Mouse (Mus musculus): Measurements from ENCODE around the gene Rnf5.

Rnf5 gene

DNA sequence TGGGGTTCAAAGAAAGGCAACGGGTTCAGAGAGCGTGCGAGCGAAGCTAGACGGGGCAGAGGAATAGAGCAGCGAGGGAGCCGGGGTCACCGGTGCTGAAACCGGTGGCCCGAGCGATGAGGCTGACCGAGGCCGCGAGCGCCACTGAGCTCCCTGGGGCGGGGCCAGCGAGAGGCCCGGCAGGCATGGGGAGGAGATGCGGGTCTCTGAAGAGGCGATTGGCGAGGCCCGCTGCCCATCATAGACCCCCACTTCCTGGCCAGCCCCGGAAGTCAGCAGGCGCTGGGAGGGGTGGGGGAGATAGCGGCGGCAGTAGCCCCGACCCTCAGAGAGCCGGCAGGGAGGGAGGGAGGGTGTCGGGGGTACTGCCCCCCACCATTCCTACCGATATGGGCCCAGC is 2.1 kb upstream of the Rnf5 start:
- DNase-seq (ENCODE audit: low spot score in 2 of 2), result peak; percentile 95 to 98

- peak in 1 of 2 experiments; percentile 41 for DNase-seq (ENCODE audit: low spot score in 2 of 2)
Measured at GRCm38 (mm10) chr17:34604511-34605237, 1.2 kb upstream of the Rnf5 start.

- peak; percentile 90 to 97 for DNase-seq (ENCODE audit: low spot score in 2 of 2)
Measured at GRCm38 (mm10) chr17:34604061-34604508, 595 bp upstream of the Rnf5 start, which contains the start of gene Agpat1. Gene Agpat1 (plus strand): TSS chr17:34604262.

GRCm38 (mm10) chr17:34601796-34602195 is 1.7 kb downstream of the Rnf5 start:
- no peak for DNase-seq (ENCODE audit: low spot score in 2 of 2)

DNA sequence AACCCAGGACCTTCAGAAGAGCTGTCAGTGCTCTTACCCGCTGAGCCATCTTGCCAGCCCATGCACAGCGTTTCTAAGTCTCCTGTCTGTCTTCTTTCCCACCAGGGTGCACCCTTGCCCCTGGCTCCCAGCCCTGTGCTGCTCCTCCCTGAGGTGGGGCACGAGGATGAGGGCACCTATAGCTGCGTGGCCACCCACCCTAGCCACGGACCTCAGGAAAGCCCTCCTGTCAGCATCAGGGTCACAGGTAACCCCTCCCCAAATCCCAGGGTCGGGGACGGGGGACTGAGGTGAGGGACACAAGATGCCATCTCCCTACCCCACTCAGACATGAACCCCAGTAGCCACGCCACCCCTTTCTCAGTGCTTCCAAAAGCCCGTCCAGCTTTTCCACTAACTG is 3.6 kb downstream of the Rnf5 start:
- DNase-seq (ENCODE audit: low spot score in 2 of 2), result no peak

GRCm38 (mm10) chr17:34597566-34598095 is 5.9 kb downstream of the Rnf5 start, which contains the start of gene Ager:
Gene Ager (plus strand): TSS chr17:34597862.
- no peak for DNase-seq (ENCODE audit: low spot score in 2 of 2)

DNA sequence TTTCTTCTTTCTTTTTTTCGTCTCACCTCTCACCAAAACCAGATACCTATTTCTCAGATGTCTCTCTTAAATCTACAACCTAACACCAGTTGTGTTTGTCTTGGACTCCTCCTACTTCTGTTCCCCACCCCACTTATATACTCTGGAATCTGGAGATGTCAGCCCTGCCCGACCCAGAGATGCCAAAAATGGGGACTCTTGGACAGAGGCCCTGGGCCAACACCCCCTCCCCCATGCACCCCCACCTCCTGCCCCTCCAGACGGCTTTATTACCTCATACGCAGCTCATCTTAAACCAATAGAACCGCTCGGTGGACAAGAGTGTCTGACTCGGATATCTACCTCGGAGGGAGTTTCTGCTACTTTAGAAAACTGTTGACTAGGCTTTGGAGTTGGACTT is 7.4 kb downstream of the Rnf5 start:
- no peak for DNase-seq (ENCODE audit: low spot score in 2 of 2)

DNA sequence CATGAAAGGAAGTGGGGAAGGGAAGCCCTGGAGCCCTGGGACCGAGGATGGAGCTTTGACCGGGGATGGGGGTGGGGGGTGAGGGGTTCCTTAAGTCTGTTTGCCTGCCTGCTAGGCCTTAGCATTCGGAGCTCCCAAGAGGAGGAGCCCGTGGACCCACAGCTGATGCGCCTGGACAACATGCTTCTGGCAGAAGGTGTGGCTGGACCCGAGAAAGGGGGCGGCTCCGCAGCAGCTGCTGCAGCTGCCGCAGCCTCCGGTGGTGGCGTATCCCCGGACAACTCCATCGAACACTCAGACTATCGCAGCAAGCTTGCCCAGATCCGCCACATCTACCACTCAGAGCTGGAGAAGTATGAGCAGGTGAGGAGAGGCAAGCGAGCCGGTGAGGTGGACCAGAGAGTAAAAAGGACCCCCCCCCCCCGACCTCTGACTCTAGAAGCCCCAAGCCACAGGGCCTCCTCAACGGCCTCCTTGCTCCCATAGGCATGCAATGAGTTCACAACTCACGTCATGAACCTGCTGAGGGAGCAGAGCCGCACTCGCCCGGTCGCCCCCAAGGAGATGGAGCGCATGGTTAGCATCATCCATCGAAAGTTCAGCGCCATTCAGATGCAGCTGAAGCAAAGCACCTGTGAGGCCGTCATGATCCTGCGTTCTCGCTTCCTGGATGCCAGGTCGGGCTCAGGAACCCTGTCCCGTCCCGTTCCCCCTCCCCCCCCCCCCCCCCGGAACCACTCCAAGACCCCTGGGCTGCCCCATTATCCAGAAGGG is 9.6 kb downstream of the Rnf5 start:
- no peak for DNase-seq (ENCODE audit: low spot score in 2 of 2)

DNA sequence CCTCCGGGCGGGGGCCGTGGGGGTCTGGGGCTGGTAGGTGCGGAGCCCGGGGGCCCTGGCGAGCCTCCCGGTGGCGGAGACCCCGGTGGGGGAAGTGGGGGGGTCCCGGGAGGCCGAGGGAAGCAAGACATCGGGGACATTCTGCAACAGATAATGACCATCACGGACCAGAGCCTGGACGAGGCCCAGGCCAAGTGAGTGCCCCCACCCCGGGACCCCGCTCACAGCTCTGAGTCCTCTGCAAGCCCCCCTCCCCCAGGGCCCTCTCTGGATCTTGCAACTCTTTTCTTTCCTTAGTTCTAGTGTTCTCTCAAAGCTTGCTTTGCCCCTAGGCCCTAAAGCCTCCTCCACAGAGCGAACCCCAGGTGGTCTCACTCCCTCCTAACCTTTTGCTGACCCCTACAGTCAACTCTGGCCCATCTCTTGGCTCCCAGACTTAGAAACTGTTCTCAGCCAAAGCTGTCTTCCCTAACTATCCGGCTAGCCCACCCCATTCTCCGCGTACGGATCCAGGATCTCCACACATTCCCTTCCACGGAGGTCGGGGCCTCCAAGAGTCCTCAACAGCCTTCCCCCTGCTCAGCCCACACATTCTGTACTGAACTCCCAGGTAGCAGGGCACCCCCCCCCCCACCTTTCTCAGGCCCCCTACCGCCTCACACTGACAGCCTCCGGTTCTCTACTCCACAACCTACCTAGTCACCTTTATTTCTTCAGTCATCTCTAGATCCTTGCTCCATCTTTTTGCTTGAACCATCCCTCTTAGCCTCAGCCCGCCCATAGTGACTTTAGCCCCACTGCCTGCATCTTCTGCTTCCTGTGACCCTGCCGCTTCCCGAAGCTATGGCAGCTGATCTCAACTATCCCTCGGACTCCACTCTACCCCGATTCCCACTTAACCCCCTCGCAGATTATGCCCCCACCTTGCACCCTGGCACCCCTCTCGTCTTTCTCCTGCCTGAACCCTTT is 10.6 kb downstream of the Rnf5 start:
- peak in 1 of 2 experiments; percentile 48 for DNase-seq (ENCODE audit: low spot score in 2 of 2)

GRCm38 (mm10) chr17:34591994-34592375 is 11.5 kb downstream of the Rnf5 start:
- peak; percentile 77 to 88 for DNase-seq (ENCODE audit: low spot score in 2 of 2)

- DNase-seq (ENCODE audit: low spot score in 2 of 2), result peak in 1 of 2 experiments; percentile 37
Measured at GRCm38 (mm10) chr17:34591029-34591993, 12.2 kb downstream of the Rnf5 start, which contains the start of gene Pbx2. Gene Pbx2 (plus strand): TSS chr17:34591266.

GRCm38 (mm10) chr17:34590154-34590987 is 13.1 kb downstream of the Rnf5 start:
- no peak for DNase-seq (ENCODE audit: low spot score in 2 of 2)

- no peak for DNase-seq (ENCODE audit: low spot score in 2 of 2)
Measured at GRCm38 (mm10) chr17:34589681-34590101, 13.8 kb downstream of the Rnf5 start, which contains the start of gene Gpsm3. Gene Gpsm3 (plus strand): TSS chr17:34589806.

- no peak for DNase-seq (ENCODE audit: low spot score in 2 of 2)
Measured at GRCm38 (mm10) chr17:34589206-34589605, 14.3 kb downstream of the Rnf5 start.

- DNase-seq (ENCODE audit: low spot score in 2 of 2), result no peak
Measured at GRCm38 (mm10) chr17:34588767-34589166, 14.7 kb downstream of the Rnf5 start.

- DNase-seq (ENCODE audit: low spot score in 2 of 2), result no peak
Measured at GRCm38 (mm10) chr17:34587814-34588213, 15.7 kb downstream of the Rnf5 start.

DNA sequence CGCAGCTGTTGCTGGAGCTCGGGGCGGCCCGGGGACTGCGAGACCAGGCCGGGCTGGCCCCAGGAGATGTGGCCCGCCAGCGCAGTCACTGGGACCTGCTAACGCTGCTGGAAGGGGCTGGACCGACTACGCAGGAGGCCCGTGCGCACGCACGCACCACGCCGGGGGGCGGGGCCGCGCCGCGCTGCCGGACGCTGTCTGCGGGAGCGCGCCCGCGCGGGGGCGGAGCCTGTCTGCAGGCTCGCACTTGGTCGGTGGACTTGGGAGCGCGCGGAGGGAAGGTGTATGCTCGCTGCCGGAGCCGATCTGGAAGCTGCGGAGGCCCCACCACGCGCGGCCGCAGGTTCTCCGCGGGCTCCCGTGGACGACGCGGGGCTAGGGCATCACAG is 16.1 kb downstream of the Rnf5 start:
- DNase-seq (ENCODE audit: low spot score in 2 of 2), result peak; percentile 92 to 97

- DNase-seq (ENCODE audit: low spot score in 2 of 2), result peak; percentile 72 to 85
Measured at GRCm38 (mm10) chr17:34586796-34587422, 16.6 kb downstream of the Rnf5 start.

Measured in cerebellum, postnatal 4 days (tissue).